Mouse (Mus musculus) mesoderm, embryonic 11.5 days (tissue): ENCODE results near the gene Itga8.

Experiments
- DNase-seq: peaks from one replicate; pipeline ENCODE4 v3.0.0-alpha.2; 2012; ENCODE audit warnings: low read depth, low spot score

Gene Itga8

DNA sequence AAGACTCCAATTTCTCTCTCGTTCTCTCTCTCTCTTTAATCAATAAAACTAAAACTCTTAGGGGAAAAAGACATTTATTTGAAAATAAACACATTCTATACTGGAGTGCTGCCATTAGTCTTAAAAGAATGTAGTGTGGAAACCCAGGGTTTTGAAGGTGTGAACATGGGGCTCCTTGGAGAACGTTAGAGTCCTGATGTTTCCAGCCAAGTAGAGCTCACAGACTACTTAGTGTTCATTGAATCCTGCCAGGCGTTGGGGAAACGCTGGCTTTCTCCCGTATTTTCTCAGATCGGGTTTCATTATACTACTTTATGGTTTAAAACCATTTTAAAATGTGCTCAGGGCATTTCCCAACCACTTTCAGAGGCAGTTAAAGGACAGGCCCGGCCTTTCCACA is 103.0 kb downstream of the Itga8 start:
- no peak for DNase-seq

GRCm38 (mm10) chr2:12198214-12198613 is 103.5 kb downstream of the Itga8 start:
- no peak for DNase-seq

DNA sequence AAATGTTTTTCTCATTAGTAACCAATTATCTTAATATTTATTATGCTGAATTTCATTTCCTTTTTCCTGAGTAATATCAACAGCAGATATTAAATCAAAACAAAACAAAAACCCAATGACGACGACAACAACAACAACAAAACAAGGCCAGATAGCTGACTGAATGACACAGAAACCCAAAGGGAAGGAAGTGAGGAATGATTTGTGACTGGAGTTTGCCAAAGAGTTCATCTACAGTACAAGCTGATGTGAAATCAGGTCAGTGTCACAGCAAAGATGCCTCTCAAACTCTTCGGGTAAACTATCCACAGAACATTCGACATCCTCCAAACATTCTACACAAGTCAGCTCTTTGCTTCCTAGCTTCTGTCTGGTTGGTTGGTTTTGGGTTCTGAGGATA is 104.0 kb downstream of the Itga8 start:
- DNase-seq: no peak

DNA sequence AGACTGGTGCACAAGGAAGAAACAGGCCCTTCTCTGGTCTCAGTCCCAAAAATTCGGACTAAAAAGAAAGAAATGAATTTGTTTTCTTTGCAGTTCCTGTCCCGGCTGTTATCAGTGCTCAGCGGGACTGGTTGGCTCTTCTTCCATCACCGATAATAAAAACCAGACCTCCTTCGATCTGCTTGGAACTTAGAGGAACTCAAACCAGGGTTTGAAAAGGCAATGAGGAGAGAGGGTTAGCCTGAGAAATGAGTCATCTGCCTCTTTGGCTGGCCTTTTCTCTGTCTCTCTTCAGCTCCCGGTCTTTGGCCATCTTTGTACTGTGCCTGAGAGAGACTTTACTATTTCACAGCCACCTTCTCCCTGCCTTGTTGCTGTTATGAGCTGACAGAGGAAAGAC is 112.7 kb downstream of the Itga8 start:
- DNase-seq: no peak

GRCm38 (mm10) chr2:12187646-12188045 is 114.1 kb downstream of the Itga8 start:
- no peak for DNase-seq

DNA sequence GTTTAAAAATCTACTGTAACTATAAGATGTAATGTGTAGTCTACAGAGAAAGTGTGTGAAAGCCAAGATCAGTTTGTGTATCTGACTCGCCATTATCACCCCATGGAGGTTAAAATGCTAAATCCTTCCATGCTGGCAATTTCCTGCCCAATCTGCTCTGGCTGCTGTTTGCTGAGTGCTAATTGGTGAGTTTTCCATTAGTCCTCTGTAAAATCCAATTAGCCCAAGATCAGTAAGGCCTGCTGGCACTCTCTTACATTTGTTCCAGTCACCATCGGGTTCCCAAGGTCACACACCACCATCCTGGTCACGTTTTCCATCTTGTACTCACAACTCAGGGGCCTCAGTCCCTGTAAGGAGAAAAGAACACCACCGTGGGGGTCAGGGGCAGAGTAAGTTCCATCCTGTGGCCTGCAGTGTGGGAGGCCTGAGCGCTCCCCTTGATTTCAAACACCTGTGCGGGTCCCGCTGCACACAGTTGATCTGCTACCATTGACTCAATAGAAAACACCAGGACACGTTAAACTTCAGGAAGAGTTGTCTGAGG is 119.2 kb downstream of the Itga8 start:
- no peak for DNase-seq

DNA sequence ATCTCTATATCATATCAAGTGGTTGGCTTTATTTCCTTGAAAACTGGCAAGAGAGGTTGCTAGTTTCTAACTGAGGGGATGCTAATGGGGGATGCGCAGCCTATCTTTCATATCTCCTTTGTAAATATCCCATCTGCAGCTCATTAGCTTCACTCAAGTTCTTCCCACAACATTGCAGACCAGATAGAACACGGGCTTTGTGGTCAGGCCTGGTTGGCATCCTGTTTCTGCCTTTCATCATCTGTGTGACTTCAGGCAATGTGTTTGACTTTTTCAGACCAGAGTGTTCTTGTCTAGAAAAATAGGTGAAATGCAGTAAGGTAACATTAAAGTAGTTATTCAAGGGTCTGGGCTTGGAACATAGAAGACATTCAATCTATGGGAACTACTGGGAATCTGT is 121.1 kb downstream of the Itga8 start:
- no peak for DNase-seq

DNA sequence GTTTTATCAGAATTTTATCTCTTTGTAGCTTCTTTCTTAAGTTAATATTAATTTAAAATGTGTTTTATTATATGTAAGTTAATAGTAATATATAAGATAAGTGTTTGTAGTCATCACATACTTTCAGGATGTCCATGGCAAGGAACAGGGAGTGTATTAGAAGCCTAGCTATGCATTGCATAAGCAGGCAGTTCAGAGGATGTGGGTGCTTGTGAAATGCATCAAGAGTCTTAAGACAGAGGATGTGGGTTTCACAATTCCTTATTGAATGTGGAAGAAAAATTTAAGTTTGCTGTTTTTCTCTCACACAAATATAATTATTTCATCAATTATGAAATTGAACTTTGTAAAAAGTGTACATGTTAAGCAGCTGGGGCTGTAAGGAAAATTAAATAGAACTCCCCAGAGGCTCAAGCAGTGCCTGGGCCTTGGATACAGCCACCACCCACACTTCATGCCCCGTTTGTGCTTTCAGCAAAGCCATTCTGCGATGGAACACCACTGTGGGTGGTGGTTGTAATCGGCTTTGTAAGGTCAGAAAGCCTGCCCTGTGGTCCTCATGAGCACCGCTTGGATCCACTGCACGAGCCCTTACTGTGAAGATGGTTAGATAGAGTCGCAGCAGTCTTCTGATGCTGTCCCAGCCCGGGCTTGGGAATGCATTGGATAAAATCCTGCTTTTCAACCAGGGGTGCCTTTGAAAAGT is 126.8 kb downstream of the Itga8 start:
- DNase-seq: no peak

GRCm38 (mm10) chr2:12170221-12170620 is 131.5 kb downstream of the Itga8 start:
- DNase-seq: no peak

DNA sequence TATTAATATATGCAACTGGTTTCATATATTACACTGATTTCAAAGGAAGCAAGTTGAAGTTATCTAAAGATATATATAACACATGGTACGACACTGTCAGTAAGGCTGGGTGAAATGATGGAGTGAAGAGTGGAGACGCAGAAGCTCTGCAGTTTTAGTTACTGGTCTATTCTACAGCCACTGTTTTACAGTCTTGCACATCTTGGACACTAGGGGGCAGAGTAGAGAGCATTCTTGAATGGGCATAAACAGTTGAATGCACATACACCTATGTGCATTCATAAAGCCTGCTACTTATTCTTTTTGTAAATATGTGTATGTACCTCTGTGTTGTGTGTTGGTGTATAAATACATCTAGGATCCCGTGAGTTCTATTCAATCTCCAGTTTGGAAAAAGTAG is 141.2 kb downstream of the Itga8 start:
- peak; percentile 28 for DNase-seq

GRCm38 (mm10) chr2:12157001-12157400 is 144.7 kb downstream of the Itga8 start:
- DNase-seq: no peak

- DNase-seq: peak; percentile 77
These were observed 145.3 kb downstream of the Itga8 start for GRCm38 (mm10) chr2:12156401-12156800.

GRCm38 (mm10) chr2:12154676-12155075 is 147.0 kb downstream of the Itga8 start:
- DNase-seq: no peak

DNA sequence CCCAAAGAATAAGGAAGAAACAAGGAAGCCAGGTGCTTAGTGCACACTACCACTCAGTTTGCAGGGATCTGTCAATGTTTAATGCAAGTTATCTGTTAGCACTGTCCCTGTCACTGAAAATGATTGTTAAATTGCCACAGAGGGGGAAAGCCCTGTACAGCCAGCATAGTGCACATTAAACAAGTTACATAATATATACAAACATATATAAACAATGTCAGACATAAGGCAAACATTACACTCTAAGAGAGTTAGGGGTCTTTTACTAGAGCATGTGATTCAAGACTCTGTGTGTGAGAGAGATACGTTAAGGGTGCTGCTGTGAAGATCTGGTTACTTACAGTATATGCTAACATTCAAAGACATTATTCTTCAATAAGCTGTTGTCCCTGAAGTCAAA is 148.2 kb downstream of the Itga8 start:
- DNase-seq: no peak

- DNase-seq: no peak
These were observed 153.8 kb downstream of the Itga8 start for GRCm38 (mm10) chr2:12147902-12148301.

DNA sequence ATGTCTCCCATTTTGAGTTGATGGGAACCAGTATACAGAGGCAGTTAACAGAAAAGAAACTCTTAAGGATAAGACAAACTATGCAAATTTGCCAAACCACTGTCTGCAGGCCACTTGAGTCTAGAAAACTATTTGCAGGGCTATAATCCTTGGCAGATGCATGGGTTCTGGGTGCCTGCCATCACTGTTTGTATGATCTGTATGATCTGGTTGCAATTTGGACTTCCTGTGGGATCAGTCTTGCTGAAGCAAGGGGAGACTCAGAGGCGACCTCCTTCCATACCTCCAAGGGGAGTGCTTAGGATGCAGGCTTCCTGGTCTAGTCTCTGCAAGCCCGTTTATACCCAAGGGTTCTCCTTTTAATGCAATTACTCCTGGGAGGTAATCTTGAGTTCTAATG is 155.1 kb downstream of the Itga8 start:
- DNase-seq: no peak

DNA sequence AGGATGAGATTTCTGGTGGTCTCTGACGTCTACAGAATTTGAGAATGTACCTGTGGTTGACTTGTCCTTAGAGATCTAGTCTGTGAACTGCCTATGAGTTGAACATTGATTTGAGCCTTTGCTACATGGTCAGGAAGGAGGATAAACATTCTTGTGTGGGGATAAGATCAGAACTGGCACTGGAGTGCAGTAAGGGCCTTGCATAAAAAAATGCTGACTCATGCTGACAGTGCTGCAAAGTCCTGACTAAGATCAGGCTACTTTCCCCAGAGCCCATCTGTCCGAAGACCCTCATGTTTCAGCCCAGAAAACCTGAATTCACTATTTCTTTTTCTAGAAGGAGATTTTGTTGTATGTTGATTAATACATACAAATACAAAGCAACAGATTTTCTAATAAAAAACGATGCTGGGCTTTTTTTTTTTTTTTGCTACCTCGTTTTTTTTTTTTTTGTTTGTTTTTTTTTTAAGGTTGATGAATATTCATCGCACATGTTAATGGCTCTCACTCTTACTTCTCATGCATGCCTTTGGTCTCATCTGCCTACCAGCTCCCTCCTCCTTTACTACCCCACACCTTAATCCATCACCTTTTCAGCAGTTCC is 162.9 kb downstream of the Itga8 start:
- DNase-seq: no peak

- no peak for DNase-seq
These were observed 175.1 kb downstream of the Itga8 start for GRCm38 (mm10) chr2:12126580-12126979.

GRCm38 (mm10) chr2:12115479-12115878 is 186.2 kb downstream of the Itga8 start:
- no peak for DNase-seq

- DNase-seq: no peak
These were observed 192.4 kb downstream of the Itga8 start for GRCm38 (mm10) chr2:12109306-12109705.

- DNase-seq: no peak
These were observed 193.4 kb downstream of the Itga8 start for GRCm38 (mm10) chr2:12108306-12108705.

- DNase-seq: no peak
These were observed 194.5 kb downstream of the Itga8 start for GRCm38 (mm10) chr2:12107265-12107664.

DNA sequence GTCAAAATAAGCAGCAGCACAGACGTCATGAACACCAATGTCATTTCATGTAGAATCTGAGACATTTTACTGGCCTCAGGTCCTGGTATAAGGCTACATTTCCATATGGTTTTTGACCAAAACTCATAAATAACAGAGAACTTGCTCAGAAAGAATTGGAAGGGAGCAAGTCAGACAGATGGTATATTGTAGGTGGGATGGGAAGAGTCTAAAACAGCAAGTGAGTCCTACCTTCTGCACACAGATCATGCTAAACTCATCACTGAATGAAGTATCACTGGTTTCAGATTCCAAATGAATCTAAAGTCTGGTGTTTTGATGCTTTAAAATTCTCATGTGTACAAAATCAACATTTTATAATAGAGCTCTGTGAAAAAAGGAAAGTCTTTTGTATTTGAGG is 198.5 kb downstream of the Itga8 start:
- no peak for DNase-seq
